Mouse (Mus musculus) G1E (cell line): Measurements from ENCODE around the gene Zfp408.

Experiments used
- CTCF ChIP-seq: IDR thresholded peaks from 2 replicates; pipeline ENCODE4 v1.5.1; 2012; ENCODE audit warnings: low read depth, low read length, inconsistent platforms, mixed read lengths
- GATA1 ChIP-seq: IDR thresholded peaks from 2 replicates; pipeline ENCODE4 v1.6.1; 2012; ENCODE audit warnings: borderline replicate concordance, low read length, inconsistent platforms, mixed read lengths
- POLR2AphosphoS5 ChIP-seq: IDR thresholded peaks from 2 replicates; pipeline ENCODE4 v1.6.1; 2012; ENCODE audit warnings: low read depth, low read length, inconsistent platforms; ENCODE audit not compliant: insufficient replicate concordance

- no peak for TF ChIP-seq CTCF
- no peak for TF ChIP-seq GATA1
- no peak for TF ChIP-seq POLR2AphosphoS5
These were observed 25.3 kb upstream of the Zfp408 start for GRCm38 (mm10) chr2:91674895-91675294.
